Mouse (Mus musculus) limb, embryonic 11.5 days (tissue): ENCODE results near the gene Tenm3. TPM values are rescaled to one million over a fixed set of nuclear protein-coding genes. Genes with fewer than 3 reads are reported as not detected.

Experiments
- ATAC-seq: fragments of 200-750 bp; cut with Nextera tagmentation; 2 replicates; pipeline ENCODE4 v1.8.0; 2017; ENCODE audit warnings: low read depth; ENCODE audit not compliant: insufficient number of reproducible peaks, low FRiP score, low TSS enrichment
- DNase-seq: peaks from one replicate; pipeline ENCODE4 v3.0.0-alpha.2; 2015; ENCODE audit warnings: low spot score
- H3K27ac ChIP-seq: fragments of 300-500 bp; sonication (generic); replicated peaks from 2 replicates; pipeline ENCODE4 v1.5.1; 2014; ENCODE audit warnings: low read depth, mild to moderate bottlenecking, low read length
- H3K27me3 ChIP-seq: fragments of 300-500 bp; sonication (generic); 2 replicates; pipeline ENCODE4 v1.6.1; 2014; ENCODE audit warnings: mild to moderate bottlenecking, low read length, mixed read lengths; ENCODE audit not compliant: control insufficient read depth, insufficient read depth
- H3K36me3 ChIP-seq: fragments of 300-500 bp; sonication (generic); 2 replicates; pipeline ENCODE4 v1.6.1; 2014; ENCODE audit warnings: mild to moderate bottlenecking, low read length, moderate library complexity, mixed read lengths; ENCODE audit not compliant: control insufficient read depth, insufficient read depth
- H3K4me1 ChIP-seq: fragments of 300-500 bp; sonication (generic); 2 replicates; pipeline ENCODE4 v1.6.1; 2014; ENCODE audit warnings: low read length, mixed read lengths; ENCODE audit not compliant: control insufficient read depth, insufficient read depth
- H3K4me2 ChIP-seq: fragments of 300-500 bp; sonication (generic); 2 replicates; pipeline ENCODE4 v1.6.1; 2014; ENCODE audit warnings: low read depth, mild to moderate bottlenecking, moderate library complexity; ENCODE audit not compliant: severe bottlenecking
- H3K4me3 ChIP-seq: fragments of 300-500 bp; sonication (generic); 2 replicates; pipeline ENCODE4 v1.5.1; 2014; ENCODE audit warnings: low read depth, low read length
- H3K9ac ChIP-seq: fragments of 300-500 bp; sonication (generic); 2 replicates; pipeline ENCODE4 v1.6.1; 2014; ENCODE audit warnings: mild to moderate bottlenecking, low read length
- H3K9me3 ChIP-seq: fragments of 300-500 bp; sonication (generic); 2 replicates; pipeline ENCODE4 v1.6.1; 2016; ENCODE audit warnings: low read length; ENCODE audit not compliant: control insufficient read depth
- WGBS: fragments of 180-500 bp; shearing (Covaris S2); extraction: QIAGEN DNeasy Blood & Tissue Kit; methylation state at CpG from one replicate; pipeline ENCODE4 v1.1.7; 2014; 5-methylcytosine and 5-hydroxymethylcytosine counted together
- polyA plus RNA-seq: library from polyadenylated mRNA; unstranded; fragments of >200 nt; fragmentation: Nextera tagmentation; extraction: Ambion mirVana; gene quantifications from 2 replicates; pipeline ENCODE4 v1.2.1, GENCODE M21; 2014

Tenm3 gene
- polyA plus RNA-seq, 1 experiment from 2014 or later = 52.1 TPM

DNA sequence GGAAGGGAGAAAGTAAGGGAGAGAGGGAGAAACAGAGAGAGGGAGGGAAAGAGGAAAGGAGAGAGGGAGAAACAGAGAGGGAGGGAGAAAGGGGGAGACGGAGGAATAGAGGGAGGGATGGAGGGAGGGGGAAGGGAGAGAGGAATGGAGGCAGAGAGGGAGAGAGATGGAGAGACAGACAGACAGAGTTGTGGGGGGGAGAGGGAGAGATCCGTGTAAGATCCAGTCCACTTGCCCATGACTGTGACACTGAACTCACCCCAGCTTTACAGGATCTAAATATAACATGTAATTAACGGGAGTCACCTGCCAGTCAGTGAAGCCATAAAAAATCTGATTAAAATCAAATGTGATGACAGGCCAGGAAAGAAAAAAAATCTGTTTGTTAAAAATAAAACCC lies 172.9 kb downstream of the Tenm3 start:
- no peak overlapping the region for H3K4me2 ChIP-seq
- H3K36me3 ChIP-seq = no peaks in the 10 kb centered on the region
- WGBS = 18% methylated on average over 3 of the region's 3 CpGs
- no peak for ATAC-seq
- H3K27me3 ChIP-seq = no peaks in the 10 kb centered on the region
- DNase-seq = no peak
- H3K9me3 ChIP-seq = no peaks in the 10 kb centered on the region
- no peak overlapping the region for H3K9ac ChIP-seq
- H3K4me3 ChIP-seq = no peak overlapping the region
- no peak overlapping the region for H3K27ac ChIP-seq
- H3K4me1 ChIP-seq = 0 out of 2 replicates have a peak, but pooled peaks cover 5% of the 10 kb centered on the region

DNA sequence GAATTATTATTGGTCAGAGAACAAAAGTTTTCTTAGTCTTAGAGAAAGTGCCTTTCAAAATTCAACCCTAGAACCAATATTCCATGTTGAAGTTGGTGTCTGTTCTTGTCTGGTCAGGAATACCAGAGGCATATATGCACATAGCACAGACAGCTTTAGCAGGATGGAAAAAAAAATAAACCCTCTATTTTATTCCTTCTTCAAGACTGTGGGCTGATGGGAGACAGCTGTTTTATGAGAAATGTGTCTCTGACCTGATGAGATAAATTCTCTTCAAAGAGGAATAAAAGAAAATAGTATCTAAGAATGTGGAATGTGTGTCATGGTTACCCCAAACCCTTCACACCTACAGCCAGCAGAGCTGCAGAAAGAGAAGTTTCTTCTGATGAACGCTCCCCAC lies 173.4 kb downstream of the Tenm3 start:
- Histone ChIP-seq H3K4me2 (no peak overlapping the region), H3K27me3 (no peaks in the 10 kb centered on the region), H3K4me3 (no peak overlapping the region), H3K9ac (no peak overlapping the region), H3K9me3 (no peaks in the 10 kb centered on the region), H3K36me3 (no peaks in the 10 kb centered on the region), H3K27ac (no peak overlapping the region), H3K4me1 (0 out of 2 replicates have a peak, but pooled peaks cover 5% of the 10 kb centered on the region)
- WGBS = 63% methylated on average over 1 of the region's 1 CpGs
- DNase-seq (no peak), ATAC-seq (no peak)

DNA sequence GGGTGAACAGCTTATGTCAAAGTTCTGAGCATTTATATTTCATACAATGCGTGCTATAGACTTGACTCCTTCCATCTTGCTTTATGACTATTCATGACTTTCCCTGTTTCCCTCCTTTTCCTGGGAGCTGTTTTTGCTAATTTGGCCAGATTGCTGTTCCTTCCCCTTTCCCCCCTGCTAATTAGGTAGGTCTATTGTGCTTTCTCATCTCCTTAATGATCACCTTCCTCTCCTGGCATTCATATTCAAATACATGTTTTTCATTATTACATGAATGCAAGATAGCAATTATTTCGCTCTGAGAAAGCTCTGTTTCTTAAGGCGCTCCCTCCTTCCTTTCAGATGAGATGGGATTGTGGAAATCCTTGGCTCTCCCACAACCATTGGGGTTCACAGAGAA lies 178.6 kb downstream of the Tenm3 start:
- no peaks in the 10 kb centered on the region for H3K36me3 ChIP-seq
- H3K9ac ChIP-seq = no peak overlapping the region
- no peak overlapping the region for H3K4me3 ChIP-seq
- WGBS = 91% methylated on average over 3 of the region's 3 CpGs
- no peaks in the 10 kb centered on the region for H3K9me3 ChIP-seq
- H3K4me2 ChIP-seq = no peak overlapping the region
- DNase-seq = no peak
- no peak overlapping the region for H3K27ac ChIP-seq
- H3K4me1 ChIP-seq = no peaks in the 10 kb centered on the region
- H3K27me3 ChIP-seq = no peaks in the 10 kb centered on the region
- no peak for ATAC-seq

DNA sequence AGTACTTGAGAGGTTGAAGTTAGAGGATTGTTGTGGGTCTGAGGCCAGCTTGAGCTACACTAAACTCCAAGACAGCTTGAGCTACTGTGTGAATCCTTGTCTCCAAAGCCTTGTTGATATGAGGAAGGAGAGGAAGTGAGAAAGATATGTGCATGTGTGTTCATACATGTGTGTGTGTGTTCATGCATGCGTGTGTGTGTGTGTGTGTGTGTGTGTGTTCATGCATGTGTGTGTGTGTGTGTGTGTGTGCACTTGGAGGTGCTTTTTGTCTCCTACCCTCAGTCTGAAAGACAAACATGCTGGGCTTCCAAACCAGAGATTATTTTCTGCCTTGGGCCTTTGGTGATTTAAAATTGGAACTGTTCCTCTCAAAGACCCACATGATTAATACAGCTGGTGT lies 184.5 kb downstream of the Tenm3 start:
- Histone ChIP-seq H3K4me3 (no peak overlapping the region), H3K36me3 (no peaks in the 10 kb centered on the region), H3K27me3 (no peaks in the 10 kb centered on the region), H3K4me2 (no peak overlapping the region), H3K9ac (no peak overlapping the region), H3K9me3 (no peaks in the 10 kb centered on the region; the same call in 1 of the 2 replicates), H3K27ac (no peak overlapping the region), H3K4me1 (peaks cover 3% of the 10 kb centered on the region; the same call in 1 of the 2 replicates)
- 83% methylated on average over 1 of the region's 1 CpGs for WGBS
- no peak for ATAC-seq
- no peak for DNase-seq

DNA sequence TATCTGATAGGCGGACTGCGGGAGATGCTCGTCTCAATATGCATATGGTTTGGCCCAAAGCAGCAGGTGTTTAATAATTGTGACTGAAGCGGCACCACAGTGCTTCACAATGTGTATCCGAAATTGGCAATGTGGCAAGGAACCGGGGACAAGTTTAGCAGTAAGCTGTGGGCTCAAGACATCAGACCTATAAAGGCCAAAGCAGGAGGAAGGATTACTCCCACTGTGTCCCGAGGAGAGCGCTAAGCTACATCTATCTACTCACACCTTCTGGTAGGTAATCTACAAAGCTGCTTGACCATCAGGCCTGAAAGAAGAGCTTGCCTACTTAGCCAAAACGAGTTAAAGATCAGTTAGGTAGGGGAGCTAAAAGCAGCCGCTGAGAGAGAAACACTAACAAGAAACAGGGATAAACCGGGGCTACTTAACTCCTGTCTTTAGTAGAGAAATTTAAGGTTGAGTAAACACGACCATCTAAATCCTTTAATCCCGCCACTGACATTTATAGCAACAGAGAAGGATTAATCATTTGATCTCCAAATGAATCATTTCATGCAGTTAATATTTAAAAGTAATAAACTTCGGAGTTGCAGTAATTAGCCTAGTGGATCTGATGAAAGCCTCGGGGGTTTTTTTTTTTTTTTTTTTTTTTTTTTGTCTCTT lies 188.2 kb downstream of the Tenm3 start:
- H3K4me2 ChIP-seq = no peak overlapping the region
- H3K9ac ChIP-seq = no peak overlapping the region
- ATAC-seq = no peak
- H3K36me3 ChIP-seq = no peaks in the 10 kb centered on the region
- H3K9me3 ChIP-seq = no peaks in the 10 kb centered on the region; the same call in 1 of the 2 replicates
- H3K4me1 ChIP-seq = peaks cover 3% of the 10 kb centered on the region; the same call in 1 of the 2 replicates
- 44% methylated on average over 15 of the region's 15 CpGs for WGBS
- no peak for DNase-seq
- no peak overlapping the region for H3K4me3 ChIP-seq
- H3K27me3 ChIP-seq = no peaks in the 10 kb centered on the region
- H3K27ac ChIP-seq = no peak overlapping the region

DNA sequence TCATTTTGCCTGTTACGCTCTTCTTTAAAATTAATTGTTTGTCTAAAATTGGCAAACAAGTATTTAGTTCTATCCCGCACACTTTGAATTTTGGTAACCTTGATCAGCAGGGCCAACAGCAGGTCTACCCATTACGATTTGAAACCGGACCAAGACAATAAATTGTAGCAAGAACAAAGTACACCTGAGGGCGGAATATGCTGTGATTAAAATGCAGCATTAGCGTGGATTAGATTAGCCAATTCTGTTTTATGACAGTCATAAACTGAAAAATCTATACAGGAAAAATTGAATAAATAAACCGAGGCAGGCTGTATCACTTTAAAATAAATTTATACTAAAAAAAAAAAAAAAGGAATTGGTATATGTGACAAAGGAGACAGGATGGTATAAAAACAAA lies 193.9 kb downstream of the Tenm3 start:
- Histone ChIP-seq H3K4me2 (no peak overlapping the region), H3K36me3 (no peaks in the 10 kb centered on the region), H3K27me3 (no peaks in the 10 kb centered on the region), H3K27ac (no peak overlapping the region), H3K4me3 (no peak overlapping the region), H3K9ac (no peak overlapping the region), H3K4me1 (no peaks in the 10 kb centered on the region), H3K9me3 (no peaks in the 10 kb centered on the region)
- 81% methylated on average over 7 of the region's 7 CpGs for WGBS
- ATAC-seq = no peak
- DNase-seq = no peak

DNA sequence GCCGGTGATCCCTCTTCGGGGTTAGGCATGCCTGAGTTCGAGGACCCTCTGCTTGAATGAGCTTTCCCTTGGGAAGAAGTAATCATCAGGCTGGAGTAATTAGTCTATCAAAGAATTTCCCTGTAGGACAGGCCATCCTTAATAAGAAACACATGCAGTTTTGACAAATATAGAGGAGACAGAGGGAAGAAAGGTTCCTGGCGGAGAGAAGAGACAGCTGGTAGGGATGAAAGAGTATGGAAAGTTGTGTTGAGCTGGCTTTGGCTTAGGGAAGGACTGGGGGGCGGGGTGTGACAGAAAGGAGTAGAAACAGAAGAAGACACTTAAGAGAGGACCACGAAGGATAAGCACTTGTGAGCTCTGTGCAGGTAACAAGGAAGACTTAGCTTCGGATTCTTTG lies 194.3 kb downstream of the Tenm3 start:
- Histone ChIP-seq H3K9ac (no peak overlapping the region), H3K4me1 (no peaks in the 10 kb centered on the region), H3K4me2 (no peak overlapping the region), H3K36me3 (no peaks in the 10 kb centered on the region), H3K27me3 (no peaks in the 10 kb centered on the region), H3K9me3 (no peaks in the 10 kb centered on the region), H3K4me3 (no peak overlapping the region), H3K27ac (no peak overlapping the region)
- DNase-seq (no peak), ATAC-seq (no peak)
- 42% methylated on average over 7 of the region's 7 CpGs for WGBS

DNA sequence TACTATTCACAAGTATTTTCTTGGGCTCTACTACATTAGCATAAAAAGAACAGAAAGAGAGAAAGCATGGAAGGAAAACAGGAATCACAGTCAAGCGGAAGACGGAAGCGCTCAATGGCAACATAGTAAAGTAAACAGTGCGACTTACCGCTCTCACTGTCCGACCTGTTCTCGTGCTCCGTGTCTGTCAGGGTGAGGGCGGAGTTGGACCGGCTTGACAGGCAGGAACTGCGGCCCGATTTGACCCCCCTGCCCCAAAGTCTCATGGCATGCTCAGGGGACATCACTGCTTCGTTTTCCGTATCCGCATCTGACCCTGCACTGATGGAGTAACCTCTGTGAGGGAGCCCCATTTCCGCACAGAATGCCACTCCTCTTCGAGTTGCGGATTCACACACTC lies 197.6 kb downstream of the Tenm3 start:
- 74% methylated on average over 18 of the region's 18 CpGs for WGBS
- Histone ChIP-seq H3K4me3 (no peak overlapping the region), H3K27me3 (no peaks in the 10 kb centered on the region), H3K9me3 (no peaks in the 10 kb centered on the region), H3K4me2 (no peak overlapping the region), H3K9ac (no peak overlapping the region), H3K27ac (no peak overlapping the region), H3K4me1 (no peaks in the 10 kb centered on the region), H3K36me3 (no peaks in the 10 kb centered on the region)
- ATAC-seq = no peak
- no peak for DNase-seq

DNA sequence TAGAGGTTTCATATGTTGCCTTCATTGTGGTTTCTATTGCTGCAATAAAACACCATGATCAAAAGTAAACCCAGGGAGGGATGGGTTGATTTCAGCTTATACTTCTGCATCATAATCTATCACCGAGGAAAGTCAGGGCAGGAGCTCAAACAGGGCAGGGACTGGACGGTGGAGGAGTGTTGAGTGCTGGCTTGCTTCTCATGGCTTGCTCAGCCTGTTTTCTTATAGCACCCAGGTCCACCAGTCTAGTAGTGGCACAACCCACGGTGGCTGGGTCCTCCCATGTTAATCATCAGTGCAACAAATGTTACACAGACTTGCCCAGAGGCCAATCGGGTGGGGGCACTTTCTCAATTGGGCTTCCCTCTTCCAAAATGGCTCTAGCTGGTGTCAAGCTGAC lies 205.6 kb downstream of the Tenm3 start:
- H3K27ac ChIP-seq = no peak overlapping the region
- no peak overlapping the region for H3K9ac ChIP-seq
- no peaks in the 10 kb centered on the region for H3K36me3 ChIP-seq
- no peak for ATAC-seq
- H3K4me2 ChIP-seq = no peak overlapping the region
- no peaks in the 10 kb centered on the region for H3K4me1 ChIP-seq
- H3K4me3 ChIP-seq = no peak overlapping the region
- no peak for DNase-seq
- no peaks in the 10 kb centered on the region for H3K27me3 ChIP-seq
- no peaks in the 10 kb centered on the region for H3K9me3 ChIP-seq
- 83% methylated on average over 4 of the region's 4 CpGs for WGBS
